Mouse (Mus musculus): Measurements from ENCODE around the gene Plxnc1. TPM values are rescaled to one million over a fixed set of nuclear protein-coding genes. Genes with fewer than 3 reads are reported as not detected.

Plxnc1 gene
- polyA plus RNA-seq, 1 experiment from 2014 or later: 6.7 TPM

- Histone ChIP-seq H3K4me2 (no peak overlapping the region), H3K9ac (no peak overlapping the region), H3K36me3 (peaks cover 2% of the 10 kb centered on the region; the same call in 1 of the 2 replicates), H3K4me3 (no peak overlapping the region), H3K4me1 (replicated peaks) (no peaks in the 10 kb centered on the region), H3K9me3 (replicated peaks) (no peaks in the 10 kb centered on the region), H3K27me3 (replicated peaks) (no peaks in the 10 kb centered on the region; the same call in 1 of the 2 replicates), H3K27ac (ENCODE audit: poor library complexity, severe bottlenecking) (no peak overlapping the region)
- WGBS: 84% methylated on average over 6 of the region's 6 CpGs
- no peak for ATAC-seq (ENCODE audit: insufficient number of reproducible peaks, low FRiP score)
These were observed 96.3 kb downstream of the Plxnc1 start for GRCm38 (mm10) chr10:94848344-94848743.

GRCm38 (mm10) chr10:94846501-94847105 lies 98.0 kb downstream of the Plxnc1 start:
- no peak overlapping the region for H3K27ac ChIP-seq (ENCODE audit: poor library complexity, severe bottlenecking)
- H3K9ac ChIP-seq: no peak overlapping the region
- H3K4me1 ChIP-seq (replicated peaks): no peaks in the 10 kb centered on the region
- H3K36me3 ChIP-seq: peaks cover 2% of the 10 kb centered on the region; the same call in 1 of the 2 replicates
- no peak overlapping the region for H3K4me3 ChIP-seq
- H3K9me3 ChIP-seq (replicated peaks): no peaks in the 10 kb centered on the region
- no peaks in the 10 kb centered on the region; the same call in 1 of the 2 replicates for H3K27me3 ChIP-seq (replicated peaks)
- no peak for ATAC-seq (ENCODE audit: insufficient number of reproducible peaks, low FRiP score)
- 87% methylated on average over 8 of the region's 8 CpGs for WGBS
- no peak overlapping the region for H3K4me2 ChIP-seq

- 76% methylated on average over 6 of the region's 6 CpGs for WGBS
- no peaks in the 10 kb centered on the region for H3K9me3 ChIP-seq (replicated peaks)
- no peak for ATAC-seq (ENCODE audit: insufficient number of reproducible peaks, low FRiP score)
These were observed 99.9 kb downstream of the Plxnc1 start for GRCm38 (mm10) chr10:94844692-94845091.

GRCm38 (mm10) chr10:94835874-94836273 lies 108.8 kb downstream of the Plxnc1 start:
- Histone ChIP-seq H3K9ac (no peak overlapping the region), H3K27me3 (replicated peaks) (no peaks in the 10 kb centered on the region), H3K36me3 (peaks cover 3% of the 10 kb centered on the region; the same call in 1 of the 2 replicates), H3K4me2 (no peak overlapping the region), H3K4me3 (no peak overlapping the region), H3K27ac (ENCODE audit: poor library complexity, severe bottlenecking) (no peak overlapping the region), H3K4me1 (replicated peaks) (peaks cover 12% of the 10 kb centered on the region), H3K9me3 (replicated peaks) (no peaks in the 10 kb centered on the region)
- no peak for ATAC-seq (ENCODE audit: insufficient number of reproducible peaks, low FRiP score)
- WGBS: 39% methylated on average over 9 of the region's 9 CpGs

More at GRCm38 (mm10) chr10:94844692-94845091, 99.9 kb downstream of the Plxnc1 start:
- H3K4me1 ChIP-seq (replicated peaks): no peaks in the 10 kb centered on the region
- no peak overlapping the region for H3K27ac ChIP-seq (ENCODE audit: poor library complexity, severe bottlenecking)
- H3K27me3 ChIP-seq (replicated peaks): no peaks in the 10 kb centered on the region; the same call in 1 of the 2 replicates
- no peaks in the 10 kb centered on the region; the same call in 1 of the 2 replicates for H3K36me3 ChIP-seq
- no peak overlapping the region for H3K4me3 ChIP-seq
- H3K4me2 ChIP-seq: no peak overlapping the region
- H3K9ac ChIP-seq: no peak overlapping the region

GRCm38 (mm10) chr10:94829407-94829806 lies 115.2 kb downstream of the Plxnc1 start:
- Histone ChIP-seq H3K4me1 (replicated peaks) (peaks cover 16% of the 10 kb centered on the region), H3K9ac (no peak overlapping the region), H3K4me2 (0 out of 2 replicates have a peak overlapping the region, but pooled peaks have one; percentile 4), H3K4me3 (no peak overlapping the region), H3K27me3 (replicated peaks) (no peaks in the 10 kb centered on the region), H3K9me3 (replicated peaks) (no peaks in the 10 kb centered on the region), H3K36me3 (0 out of 2 replicates have a peak, but pooled peaks cover 6% of the 10 kb centered on the region), H3K27ac (ENCODE audit: poor library complexity, severe bottlenecking) (peak overlapping the region; percentile 82)
- ATAC-seq (ENCODE audit: insufficient number of reproducible peaks, low FRiP score): peak; percentile 75
- 31% methylated on average over 6 of the region's 6 CpGs for WGBS

- no peak for ATAC-seq (ENCODE audit: insufficient number of reproducible peaks, low FRiP score)
- Histone ChIP-seq H3K4me1 (replicated peaks) (peaks cover 16% of the 10 kb centered on the region), H3K4me3 (no peak overlapping the region)
These were observed 115.9 kb downstream of the Plxnc1 start for GRCm38 (mm10) chr10:94828734-94829230.

GRCm38 (mm10) chr10:94827890-94828733 lies 116.5 kb downstream of the Plxnc1 start:
- H3K27me3 ChIP-seq (replicated peaks): no peaks in the 10 kb centered on the region
- H3K9me3 ChIP-seq (replicated peaks): no peaks in the 10 kb centered on the region
- H3K4me3 ChIP-seq: no peak overlapping the region
- H3K9ac ChIP-seq: no peak overlapping the region
- H3K4me1 ChIP-seq (replicated peaks): peaks cover 16% of the 10 kb centered on the region
- H3K4me2 ChIP-seq: no peak overlapping the region
- H3K27ac ChIP-seq (ENCODE audit: poor library complexity, severe bottlenecking): no peak overlapping the region
- 0 out of 2 replicates have a peak, but pooled peaks cover 6% of the 10 kb centered on the region for H3K36me3 ChIP-seq
- ATAC-seq (ENCODE audit: insufficient number of reproducible peaks, low FRiP score): no peak
- WGBS: 82% methylated on average over 14 of the region's 14 CpGs

More at GRCm38 (mm10) chr10:94828734-94829230, 115.9 kb downstream of the Plxnc1 start:
- H3K4me2 ChIP-seq: 0 out of 2 replicates have a peak overlapping the region, but pooled peaks have one; percentile 4
- no peak overlapping the region for H3K9ac ChIP-seq
- H3K27ac ChIP-seq (ENCODE audit: poor library complexity, severe bottlenecking): no peak overlapping the region
- no peaks in the 10 kb centered on the region for H3K9me3 ChIP-seq (replicated peaks)
- 86% methylated on average over 7 of the region's 7 CpGs for WGBS
- no peaks in the 10 kb centered on the region for H3K27me3 ChIP-seq (replicated peaks)
- 0 out of 2 replicates have a peak, but pooled peaks cover 6% of the 10 kb centered on the region for H3K36me3 ChIP-seq

GRCm38 (mm10) chr10:94827325-94827724 lies 117.3 kb downstream of the Plxnc1 start:
- no peak for ATAC-seq (ENCODE audit: insufficient number of reproducible peaks, low FRiP score)
- Histone ChIP-seq H3K36me3 (0 out of 2 replicates have a peak, but pooled peaks cover 6% of the 10 kb centered on the region), H3K27ac (ENCODE audit: poor library complexity, severe bottlenecking) (no peak overlapping the region), H3K4me1 (replicated peaks) (peaks cover 16% of the 10 kb centered on the region), H3K9me3 (replicated peaks) (no peaks in the 10 kb centered on the region), H3K4me3 (no peak overlapping the region), H3K27me3 (replicated peaks) (no peaks in the 10 kb centered on the region), H3K4me2 (no peak overlapping the region), H3K9ac (no peak overlapping the region)
- 88% methylated on average over 10 of the region's 10 CpGs for WGBS

GRCm38 (mm10) chr10:94826436-94826835 lies 118.2 kb downstream of the Plxnc1 start:
- Histone ChIP-seq H3K9me3 (replicated peaks) (no peaks in the 10 kb centered on the region), H3K4me1 (replicated peaks) (peaks cover 16% of the 10 kb centered on the region), H3K9ac (no peak overlapping the region), H3K4me3 (no peak overlapping the region), H3K27ac (ENCODE audit: poor library complexity, severe bottlenecking) (no peak overlapping the region), H3K27me3 (replicated peaks) (no peaks in the 10 kb centered on the region), H3K4me2 (no peak overlapping the region), H3K36me3 (0 out of 2 replicates have a peak, but pooled peaks cover 3% of the 10 kb centered on the region)
- WGBS: 85% methylated on average over 12 of the region's 12 CpGs
- no peak for ATAC-seq (ENCODE audit: insufficient number of reproducible peaks, low FRiP score)

- peaks cover 13% of the 10 kb centered on the region for H3K4me1 ChIP-seq (replicated peaks)
- H3K4me3 ChIP-seq: no peak overlapping the region
- 96% methylated on average over 2 of the region's 2 CpGs for WGBS
These were observed 118.7 kb downstream of the Plxnc1 start for GRCm38 (mm10) chr10:94825951-94826350.

More at GRCm38 (mm10) chr10:94825951-94826350, 118.7 kb downstream of the Plxnc1 start:
- H3K36me3 ChIP-seq: 0 out of 2 replicates have a peak, but pooled peaks cover 3% of the 10 kb centered on the region
- no peaks in the 10 kb centered on the region for H3K27me3 ChIP-seq (replicated peaks)
- no peak overlapping the region for H3K4me2 ChIP-seq
- no peaks in the 10 kb centered on the region for H3K9me3 ChIP-seq (replicated peaks)
- no peak for ATAC-seq (ENCODE audit: insufficient number of reproducible peaks, low FRiP score)
- H3K27ac ChIP-seq (ENCODE audit: poor library complexity, severe bottlenecking): no peak overlapping the region
- no peak overlapping the region for H3K9ac ChIP-seq
